Mouse (Mus musculus): ENCODE results near the gene Mfge8.

Gene Mfge8

DNA sequence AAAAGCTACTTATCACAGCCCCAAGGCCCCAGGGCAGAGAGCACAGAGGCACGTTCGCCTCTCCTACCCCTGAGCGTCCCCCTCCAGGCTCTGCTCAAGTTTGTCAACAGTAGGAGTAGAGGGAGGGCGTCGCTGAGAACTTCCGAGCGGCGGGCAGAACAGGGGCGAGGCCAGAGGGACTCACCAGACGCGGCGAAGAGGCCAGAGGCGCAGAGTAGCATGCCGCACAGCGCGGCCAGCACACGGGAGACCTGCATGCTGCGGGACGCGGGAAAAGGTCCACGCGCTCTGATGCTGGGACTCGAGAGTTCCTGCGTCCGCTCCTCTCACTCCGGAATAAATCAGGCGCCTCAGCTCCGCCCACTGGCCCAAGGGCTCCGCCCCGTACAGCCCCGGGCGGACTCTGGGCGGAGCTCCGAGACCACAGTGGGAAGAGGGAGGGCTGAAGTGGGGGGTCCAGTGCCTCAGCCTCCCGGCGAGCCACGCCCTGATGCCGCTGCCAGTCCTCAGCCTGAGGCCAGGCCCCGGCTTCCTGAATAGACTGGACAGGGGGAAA lies at the start of gene Mfge8:
Mfge8 (minus strand) TSS at position 350 of the 556 bp plus-strand sequence.
- peak; percentile 87 to 90 for DNase-seq

DNA sequence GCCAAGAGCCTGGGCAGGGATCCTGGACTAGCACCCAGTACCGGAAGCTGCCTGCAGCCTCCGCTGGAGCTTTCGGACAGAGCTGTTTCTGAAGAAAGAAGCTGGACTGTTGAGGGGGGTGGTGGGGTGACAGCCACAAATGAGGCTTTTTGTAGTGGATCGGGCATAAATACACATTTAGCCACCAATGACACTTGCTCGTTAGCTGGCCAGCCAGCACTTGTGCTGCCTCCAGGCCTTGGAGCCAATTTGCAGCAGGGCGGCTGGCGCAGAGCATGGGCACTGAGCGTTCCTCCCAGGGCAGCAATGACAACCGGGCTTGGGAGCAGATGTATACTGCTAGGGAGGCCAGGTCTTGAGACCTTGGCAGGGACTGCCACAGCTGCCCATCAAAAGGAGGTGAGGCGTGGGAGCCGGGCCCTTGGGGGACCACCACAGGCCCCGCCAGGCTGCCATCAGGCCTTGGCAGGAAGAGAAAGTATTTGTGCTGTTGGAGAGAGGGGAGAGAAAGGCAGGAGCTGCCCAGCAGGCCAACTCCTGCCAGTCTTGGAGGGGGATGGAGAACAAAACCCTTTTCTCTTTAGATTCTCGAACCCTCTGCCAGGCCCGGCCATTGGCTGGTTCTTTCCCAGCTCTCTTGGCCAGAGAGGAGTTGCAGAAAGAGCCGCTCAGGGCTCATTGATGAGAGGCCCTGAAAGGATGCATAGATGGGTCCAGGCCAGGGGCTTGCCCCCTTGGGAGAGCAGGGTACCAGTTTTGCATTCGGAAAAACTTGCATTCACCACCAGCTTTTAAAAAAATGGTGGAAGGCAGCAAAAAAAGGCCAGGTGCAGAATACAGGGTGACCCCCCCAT lies 45.9 kb upstream of the Mfge8 start:
- no peak for DNase-seq

DNA sequence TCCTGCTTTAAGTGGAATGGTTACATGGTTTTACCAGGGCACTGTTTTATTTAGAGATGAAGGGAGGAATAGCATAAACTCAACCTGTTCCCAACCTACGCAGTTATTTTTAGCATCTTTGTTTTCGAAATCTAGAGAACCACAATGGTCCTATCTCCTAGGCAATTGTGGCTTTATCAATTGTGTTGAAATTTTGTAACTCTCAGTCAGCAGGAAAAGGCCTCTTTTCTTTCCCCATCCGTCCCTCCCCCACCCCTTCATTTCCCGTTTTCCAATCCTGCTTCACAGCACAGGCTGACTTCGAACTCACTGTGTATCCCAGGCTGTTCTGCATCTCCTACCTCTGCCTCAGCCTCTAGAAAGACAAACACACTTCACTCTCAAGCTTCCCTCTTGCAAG lies 45.1 kb upstream of the Mfge8 start:
- no peak for DNase-seq

DNA sequence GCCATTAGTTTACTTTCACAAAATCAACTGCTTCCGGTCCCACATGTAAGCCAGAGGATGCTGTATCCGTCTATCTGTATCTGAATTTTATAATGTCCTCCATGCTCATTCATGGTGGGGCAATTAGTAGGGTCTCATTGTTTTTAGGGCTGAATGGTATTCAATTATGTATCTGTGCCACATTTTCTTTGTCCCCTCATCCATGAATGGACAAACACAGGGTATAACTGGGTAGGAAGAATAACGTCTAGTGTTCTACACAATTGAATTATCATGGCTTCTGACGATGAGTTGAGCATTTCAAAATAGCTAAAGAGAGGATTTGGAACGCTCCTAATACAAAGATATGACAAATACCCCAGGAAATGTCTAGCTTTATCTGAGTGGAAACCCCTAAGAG lies 42.6 kb upstream of the Mfge8 start:
- DNase-seq: no peak

DNA sequence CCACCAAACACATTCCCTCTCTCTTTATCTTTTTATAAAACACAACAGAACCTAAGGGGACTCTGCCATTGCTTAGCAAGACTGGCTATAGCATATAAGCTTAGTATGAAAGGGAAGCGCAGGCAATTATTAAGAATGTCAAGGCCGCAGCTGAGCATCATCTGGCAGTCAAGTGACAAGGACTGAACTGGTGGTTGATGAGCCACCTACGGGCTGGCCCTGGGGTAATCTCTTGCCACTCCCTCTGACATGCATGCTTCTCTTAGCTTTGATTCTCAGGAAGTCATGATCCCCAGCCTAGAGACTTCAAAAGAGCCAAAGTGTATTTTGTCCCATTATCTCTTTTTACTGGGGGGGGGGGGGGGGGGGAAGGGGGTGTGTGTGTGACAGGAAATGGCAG lies 41.7 kb upstream of the Mfge8 start:
- DNase-seq: no peak

DNA sequence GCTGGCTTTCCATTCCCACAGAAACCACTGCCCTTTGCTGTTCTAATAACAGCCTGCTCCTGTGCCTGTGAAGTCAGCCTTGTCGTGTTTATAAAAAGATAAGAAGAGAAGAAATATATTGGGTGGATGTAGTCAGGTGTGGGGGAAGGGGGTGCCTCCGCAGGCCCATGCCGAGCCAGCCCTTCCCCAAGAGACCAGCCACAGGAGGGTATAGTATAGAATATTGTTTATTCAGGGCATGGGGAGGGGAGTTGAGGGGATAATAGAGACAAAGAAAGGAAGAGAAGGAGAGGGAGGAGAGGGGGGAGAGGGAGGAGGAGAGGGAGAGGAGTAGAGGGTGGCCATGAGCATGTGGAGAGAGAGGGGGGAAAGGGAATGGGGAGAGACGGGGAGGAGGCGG lies 40.4 kb upstream of the Mfge8 start:
- DNase-seq: no peak

DNA sequence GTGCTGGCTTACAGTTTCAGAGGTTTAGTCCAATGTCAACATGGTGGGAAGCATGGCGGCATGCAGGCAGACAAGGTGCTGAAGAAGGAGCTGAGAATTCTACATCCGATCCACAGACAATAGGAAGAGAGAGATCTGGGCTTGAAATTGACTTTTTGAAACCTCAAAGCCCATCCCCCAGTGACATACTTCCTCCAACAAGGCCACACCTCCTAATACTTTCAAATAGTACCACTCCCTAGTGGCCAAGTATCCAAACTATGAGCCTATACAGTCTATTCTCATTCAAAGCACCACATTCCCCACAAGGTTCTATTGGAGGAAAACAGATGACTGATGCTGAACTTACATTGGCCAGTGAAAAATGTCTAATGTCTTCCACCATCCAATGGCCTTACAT lies 38.7 kb upstream of the Mfge8 start:
- DNase-seq: no peak

DNA sequence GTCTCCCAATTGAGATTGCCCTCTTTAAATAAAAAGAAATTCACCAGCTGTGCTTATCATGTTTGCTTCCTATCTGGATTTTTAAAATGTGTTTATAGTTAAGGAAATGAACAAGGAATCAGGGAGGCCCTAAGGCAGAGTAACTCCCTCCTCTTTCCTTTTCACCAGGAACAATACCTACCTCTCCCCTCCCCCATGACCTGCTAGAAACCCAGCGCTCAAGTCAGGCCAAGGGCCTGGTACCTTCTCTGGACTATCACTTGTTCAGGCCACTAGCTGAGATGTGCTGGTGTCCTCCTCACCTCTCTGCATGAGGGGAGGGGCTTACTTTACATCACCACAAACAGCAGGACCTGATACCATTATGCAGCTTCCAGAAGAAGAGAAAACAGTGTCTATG lies 34.6 kb upstream of the Mfge8 start:
- DNase-seq: no peak

DNA sequence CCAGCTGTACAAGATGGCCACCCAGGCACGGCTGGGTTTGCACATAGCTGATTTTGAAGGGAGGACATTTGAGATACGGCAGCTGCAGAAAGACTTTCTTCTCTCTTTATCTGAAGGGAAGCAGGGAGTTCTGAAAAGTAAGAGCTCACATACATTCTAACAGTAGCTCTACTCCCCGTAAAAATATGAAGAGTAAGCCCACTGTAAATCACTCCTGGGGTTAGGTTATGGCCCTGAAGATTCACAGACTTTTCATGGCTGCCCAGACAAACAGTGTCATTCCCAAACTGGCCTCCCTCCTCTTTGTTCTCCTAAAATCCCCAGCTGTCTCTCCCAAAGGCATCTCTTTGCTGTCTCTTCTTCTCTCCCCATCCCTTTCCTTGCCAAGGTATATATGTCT lies 24.9 kb upstream of the Mfge8 start:
- DNase-seq: no peak

DNA sequence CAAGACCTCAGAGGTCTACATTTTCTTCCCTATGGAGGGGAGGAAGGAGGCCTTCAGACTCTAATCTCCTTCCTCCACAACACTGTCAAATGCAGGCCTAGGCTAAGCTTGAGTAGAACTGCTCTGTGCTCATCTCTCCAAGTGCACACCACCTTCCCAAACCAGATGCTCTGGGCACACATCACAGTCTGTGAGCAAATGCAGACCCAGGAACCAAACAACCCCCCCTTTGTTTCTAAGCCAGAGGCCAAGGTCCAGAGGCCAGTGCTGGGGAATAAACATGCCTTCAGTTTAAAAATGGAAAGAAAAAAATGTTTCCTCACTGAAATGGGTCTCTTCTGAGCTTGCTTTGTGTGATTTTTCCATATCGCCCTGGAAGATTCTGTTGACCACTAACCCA lies 22.9 kb upstream of the Mfge8 start:
- DNase-seq: no peak

DNA sequence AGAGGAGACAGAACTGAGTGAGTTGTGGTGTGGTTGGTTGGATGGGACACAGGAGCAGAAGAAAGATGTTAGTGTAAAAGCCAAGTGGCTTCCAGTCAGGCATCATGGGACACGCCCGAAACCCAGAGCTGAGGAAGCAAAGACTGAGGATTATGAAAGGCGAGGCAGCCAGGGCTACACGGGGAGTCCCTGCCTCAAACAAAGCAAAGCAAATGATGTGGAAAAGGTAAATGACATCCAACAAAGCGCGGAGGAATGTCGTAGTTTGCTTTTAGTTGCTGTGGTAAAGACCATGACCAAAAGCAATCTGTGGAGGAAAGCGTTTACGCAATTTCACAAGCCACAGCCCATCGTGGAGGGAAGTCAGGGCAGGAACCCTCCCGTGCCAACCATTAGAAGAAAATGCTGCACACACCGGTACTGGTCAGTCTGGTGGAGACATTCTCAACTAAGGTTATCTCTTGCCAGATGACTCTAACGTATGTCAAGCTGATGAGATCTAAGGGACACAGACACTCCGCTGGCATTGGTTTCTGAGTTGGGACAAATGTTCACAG lies 18.2 kb upstream of the Mfge8 start:
- no peak for DNase-seq

DNA sequence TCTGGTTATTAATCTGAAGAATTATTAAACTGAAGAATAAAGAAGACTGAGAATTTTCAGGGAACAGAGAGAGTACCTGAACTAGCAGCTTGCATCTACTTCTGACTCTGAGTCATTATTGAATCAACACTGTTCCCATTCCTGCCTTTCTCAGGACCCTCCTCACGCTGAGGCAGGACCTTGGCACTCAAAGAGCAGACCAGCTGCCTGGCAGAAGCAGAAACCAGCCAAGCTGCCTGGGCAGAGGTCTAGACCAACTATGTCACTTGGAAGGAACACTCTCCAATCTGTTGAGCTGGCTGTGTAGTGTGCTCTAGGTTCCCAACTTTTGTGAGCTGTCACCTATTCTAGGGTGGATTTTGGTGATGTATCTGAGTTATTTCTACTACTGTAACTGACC lies 10.5 kb upstream of the Mfge8 start:
- DNase-seq: no peak

DNA sequence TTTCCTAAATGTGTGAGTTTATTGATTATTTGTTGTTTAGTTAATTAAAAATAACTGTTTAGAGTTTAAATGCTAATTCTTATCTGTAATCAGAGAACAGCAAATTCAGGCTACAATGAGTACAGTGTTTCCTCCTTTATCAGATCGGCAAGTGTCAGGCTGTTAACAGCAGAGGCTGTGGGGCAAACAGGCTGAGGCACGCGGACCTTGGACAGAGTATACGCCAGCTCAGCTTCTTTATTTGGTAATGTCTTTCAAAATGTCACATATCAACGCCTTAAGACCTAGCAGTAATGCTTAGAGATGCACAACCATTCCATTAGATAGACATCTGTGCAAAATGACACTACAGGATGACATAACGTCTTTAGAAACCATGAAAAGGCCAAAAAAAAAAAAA lies 662 bp upstream of the Mfge8 start:
- DNase-seq: no peak

DNA sequence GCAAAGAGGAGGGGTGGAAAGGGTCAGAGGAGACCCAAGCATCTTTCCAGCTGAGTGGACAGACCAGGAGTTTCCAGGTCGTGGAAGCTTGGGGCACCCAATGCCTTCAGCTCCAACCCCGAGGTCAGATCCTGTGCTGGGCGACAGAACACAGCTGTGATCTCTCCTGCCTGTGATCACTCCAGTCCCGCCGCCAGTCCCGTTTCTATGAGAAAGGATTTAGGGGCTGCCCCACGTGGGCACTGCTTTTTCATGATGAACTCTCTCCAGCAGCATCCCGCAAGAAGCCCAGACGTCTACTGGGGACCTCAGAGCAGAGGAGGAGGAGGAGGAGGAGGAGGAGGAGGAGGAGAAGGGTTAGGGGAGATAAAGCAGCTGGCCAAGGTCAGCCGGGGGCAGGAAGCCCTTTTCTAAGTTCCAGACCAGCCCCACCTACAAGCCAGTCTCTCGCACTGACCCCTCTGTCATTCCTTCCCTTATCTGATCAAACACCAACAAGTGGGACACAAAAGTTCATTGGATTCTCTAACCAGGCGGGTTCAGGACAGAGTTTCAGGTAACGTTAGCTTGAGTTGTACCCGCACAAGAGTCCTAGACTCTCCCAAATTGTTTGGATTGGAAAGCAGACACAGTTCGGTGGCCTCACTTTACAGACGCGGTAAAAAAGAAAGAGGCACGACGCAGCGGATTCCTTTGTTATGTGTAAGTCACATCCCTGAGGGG lies 768 bp downstream of the Mfge8 start:
- no peak for DNase-seq

DNA sequence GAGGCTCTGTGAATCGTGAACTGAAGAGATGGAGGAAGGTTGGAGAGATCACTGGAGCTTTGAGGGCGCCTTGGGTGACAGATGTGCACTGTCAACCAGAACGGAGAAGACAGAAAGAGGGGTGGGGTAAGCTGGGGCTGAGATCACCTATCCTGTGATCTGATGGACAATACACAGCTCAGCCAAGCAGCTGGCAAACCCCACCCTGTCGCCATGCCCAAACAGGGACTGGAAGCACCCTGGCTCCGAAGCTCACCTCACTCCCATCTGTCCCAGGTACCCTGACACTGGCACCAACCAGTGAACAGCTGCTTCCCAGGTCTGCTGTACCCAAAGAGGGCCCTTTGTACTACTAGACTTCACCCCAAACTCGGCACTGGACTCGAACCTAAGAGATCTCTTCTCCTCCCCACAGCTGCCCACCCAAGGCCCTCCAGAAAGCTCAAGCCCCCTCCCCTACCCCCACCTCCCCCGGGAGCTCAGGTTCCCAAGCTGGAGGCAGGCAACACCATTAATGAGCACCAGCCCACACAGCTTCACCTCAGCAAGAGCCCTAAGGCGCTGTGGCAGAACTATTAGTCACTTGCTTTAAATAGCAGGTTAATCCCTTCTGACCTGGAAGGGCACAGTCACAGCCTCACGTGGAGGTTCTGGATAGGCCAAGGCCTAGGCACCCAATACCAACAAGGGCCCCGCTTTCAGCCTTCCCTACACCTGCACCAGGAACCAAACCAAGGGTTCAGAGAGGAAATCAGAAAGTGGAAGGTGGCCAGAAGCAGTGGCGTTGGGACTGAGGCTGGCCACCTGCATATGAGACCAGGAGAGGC lies 1.6 kb downstream of the Mfge8 start:
- DNase-seq: peak in 1 of 2 experiments; percentile 39

DNA sequence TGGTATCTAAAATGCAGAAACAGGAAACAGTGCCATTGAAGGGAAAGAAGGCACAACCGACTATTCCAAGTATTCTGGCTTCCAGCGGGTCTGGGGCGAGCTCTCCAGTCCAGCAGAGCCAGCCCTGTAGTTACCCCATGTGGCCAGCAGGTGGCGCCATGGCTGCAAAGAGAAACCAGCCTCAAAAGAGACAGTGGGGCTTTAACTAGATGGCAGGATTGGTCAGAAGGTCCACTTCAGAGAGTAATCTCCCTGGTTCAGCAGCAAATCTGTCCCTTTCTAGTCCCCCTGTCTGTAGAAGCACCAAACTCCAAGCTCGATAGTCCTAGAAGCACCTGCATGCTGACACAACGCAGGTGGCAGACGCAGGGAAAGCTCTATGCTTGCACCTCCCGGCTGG lies 8.0 kb downstream of the Mfge8 start:
- peak; percentile 60 to 78 for DNase-seq

DNA sequence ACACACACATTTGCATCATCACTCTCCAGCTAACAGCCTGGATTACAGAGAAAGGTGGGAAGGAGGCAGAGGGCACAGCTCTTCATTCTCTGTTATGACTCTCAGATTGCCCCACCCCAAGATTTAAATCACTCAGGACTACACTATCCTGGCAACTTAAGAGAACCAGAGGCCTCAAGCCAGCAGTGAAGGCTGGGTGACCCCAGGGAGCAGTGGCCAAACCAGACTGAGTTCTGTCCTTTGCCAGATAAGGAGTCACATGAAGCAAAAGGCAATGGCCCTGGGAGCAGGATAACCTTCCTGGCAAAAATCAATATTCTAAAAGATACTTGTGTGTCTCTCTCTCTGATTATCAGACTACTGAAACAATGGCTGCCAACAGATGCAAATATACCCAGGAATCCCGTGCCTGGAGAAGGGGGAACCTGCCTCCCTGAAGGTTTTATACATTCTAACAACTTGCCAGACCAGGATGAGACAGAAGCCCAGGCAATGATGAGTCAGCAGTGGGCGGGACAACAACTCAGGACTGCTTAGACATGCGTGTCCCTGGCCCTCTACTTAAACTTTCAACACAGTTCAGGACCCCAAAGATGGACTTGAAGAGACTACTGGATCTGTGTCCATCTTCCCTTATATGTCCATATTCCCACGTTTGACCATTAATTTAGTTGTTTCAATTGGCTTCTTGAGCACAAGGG lies 8.8 kb downstream of the Mfge8 start:
- DNase-seq: no peak

DNA sequence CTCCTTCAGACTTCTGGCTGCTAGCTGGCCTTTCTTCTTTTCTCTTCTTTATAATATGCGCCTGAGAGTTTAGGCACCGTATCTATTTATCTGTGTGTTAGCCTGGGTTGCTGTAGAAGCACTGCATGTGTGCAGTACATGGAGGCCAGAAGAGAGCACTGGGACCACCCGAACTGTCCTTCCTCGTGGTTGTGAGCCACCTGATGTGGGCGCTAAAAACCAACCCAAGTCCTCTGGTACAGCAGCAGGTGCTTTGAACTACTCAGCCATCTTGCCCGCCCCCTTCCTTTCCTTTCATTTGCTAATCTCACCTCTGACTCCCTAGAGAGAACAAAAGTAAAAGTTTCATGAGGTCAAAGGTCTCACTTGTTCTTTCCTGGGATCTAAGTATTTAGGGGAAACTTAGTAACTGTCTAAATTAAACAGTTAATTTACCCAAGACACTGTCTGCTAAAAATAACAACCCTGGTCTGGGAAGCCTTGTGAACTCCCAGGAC lies 9.5 kb downstream of the Mfge8 start:
- DNase-seq: no peak

DNA sequence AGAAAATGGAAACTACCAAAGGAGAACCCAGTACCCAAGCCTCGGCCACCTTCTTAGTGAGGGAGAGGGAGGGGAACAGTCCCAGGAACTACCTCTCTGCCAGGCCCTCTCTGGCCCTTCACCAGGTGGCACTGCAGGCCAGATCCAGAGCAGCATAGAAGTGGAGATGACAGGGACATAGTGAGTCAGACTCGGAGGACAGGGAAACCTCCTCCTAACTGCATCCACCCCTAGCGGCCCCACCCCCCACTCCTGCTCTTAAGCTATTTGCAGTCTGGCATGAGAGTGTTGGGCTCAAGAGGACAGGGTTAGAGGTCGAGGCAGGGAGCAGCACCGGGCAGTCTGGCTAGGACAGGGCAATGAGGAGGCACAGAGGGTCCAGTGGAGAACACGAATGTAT lies 15.5 kb downstream of the Mfge8 start:
- DNase-seq: no peak

DNA sequence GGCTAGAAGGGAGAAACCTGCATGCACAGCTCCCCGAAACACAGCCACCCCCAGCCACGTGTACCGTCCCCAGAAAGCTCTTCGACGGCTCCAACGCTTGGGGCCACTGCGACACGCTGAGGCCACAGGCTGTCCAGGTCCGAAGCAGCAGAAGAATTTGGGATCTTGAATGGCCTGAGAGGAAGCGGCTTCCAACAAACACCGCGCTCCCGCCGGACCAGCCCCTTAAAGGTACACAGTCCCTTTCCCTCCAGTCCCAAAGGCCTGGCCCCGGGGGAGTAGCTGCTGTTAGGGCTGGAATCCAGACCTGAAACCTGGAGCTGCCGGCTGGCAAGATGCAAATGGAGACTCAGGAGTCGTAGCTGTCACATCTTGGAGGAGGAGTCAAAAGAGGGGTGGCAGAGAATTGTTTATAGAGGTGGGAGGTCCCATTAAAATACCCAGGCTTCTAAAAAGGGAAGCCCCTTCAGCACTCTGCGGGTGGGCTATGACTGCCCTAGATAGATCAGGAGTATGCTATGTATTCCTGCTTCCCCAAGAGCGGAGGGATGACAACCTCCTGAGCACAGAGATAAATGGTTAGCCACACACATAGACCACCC lies 17.9 kb downstream of the Mfge8 start, which contains the start of gene Hapln3:
Hapln3 (minus strand) TSS at position 176 of the 602 bp plus-strand sequence.
- DNase-seq: no peak

DNA sequence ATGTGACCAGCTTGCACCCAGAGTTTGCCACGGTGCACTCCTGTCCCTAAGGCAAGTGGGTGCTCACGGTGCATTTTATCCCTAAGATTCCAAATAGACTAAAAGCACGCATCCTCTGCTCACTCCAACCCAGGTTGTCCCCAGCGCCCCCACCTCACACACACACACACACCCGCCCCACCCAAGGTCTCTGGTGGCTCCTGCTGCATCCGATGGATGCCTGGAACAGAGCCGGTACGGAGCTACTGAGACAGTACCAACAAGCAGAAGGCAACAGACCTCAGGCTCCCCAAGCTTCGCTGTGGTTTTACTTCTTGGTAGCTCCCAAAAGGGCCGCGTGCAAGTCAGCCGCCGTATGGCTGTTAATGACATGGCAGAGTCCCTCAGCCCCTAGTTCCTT lies 18.5 kb downstream of the Mfge8 start:
- DNase-seq: no peak

DNA sequence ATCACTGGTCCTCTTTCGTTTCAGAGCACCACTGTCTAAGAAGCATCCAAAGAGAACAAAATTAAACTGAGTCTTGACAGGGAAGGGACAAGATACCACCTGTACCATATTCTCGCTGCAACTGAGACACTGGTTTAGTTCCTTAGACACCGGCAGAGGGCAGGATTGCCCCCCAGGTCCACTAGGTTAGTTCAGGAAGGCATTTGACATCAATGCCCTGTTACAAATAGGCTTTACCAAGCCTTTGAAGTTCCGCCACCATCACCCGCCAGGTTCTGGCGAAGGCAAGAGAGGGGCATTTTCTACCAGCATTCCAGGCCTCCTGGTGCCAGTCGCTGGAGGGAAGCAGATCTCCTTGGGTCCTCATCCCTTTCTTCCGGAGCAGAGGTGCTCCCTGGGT lies 19.0 kb downstream of the Mfge8 start:
- DNase-seq: no peak

Data from kidney, adult 8-10 months (tissue).